In the genomic region with DNA sequence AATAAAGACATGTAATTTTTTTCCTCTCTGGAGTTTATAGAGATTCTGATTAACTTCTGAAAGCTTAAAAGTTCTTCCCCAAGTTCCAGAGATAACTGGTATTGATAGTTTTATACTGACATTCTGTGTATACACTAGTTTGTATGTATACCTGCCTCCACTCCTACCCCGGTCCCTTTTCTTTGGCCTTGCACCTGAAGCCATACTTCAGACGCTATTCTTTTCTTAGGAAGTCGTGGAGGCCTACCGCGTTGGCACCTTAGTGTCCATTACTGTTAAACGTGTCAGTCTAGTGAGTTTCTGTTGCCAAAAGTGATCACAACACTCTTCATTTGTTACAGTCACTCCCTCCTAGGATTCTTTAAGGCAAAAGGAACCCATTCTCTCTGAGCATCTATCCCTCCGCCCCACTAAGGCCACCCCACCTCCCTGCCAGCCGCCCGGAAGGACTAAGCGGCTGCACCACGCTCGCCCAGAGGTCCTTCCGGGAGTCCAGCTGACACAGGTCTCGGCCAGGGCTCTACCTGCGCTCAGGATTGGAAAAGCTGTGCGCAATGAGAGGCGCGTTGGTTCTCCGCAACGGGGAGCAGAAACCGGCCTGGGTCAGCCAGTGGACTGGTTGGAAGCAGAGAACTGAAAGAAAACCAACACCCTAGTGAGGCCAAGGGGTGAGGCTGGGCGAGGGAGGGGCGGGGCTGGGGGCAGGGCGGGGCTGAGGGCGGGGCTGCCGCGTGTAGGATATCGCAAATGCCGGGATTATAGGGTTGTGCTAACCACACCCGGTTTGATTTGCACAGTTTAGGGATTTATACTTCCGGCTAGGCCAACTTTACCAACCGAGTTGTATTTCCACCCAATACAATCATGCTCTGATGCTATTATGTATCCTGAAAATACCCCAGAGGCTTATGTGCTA, we compare ENCODE assay signal across 8 mouse cellular contexts. TPM values are rescaled to one million over a fixed set of nuclear protein-coding genes. Genes with fewer than 3 reads are reported as not detected.
DNase-seq lines count a peak whose midpoint lies in the region; ATAC-seq lines count a peak whose summit lies in the region.

A gene (minus strand): TSS at position 672 of the 916 bp plus-strand sequence.

- peak within 1 kb of the TSS; percentile 50 for H3K27ac ChIP-seq in hindbrain, embryonic 13.5 days

- peak; percentile 78 for DNase-seq in T-cell, adult 2 months (ENCODE audit: low spot score)
- peak; percentile 80 to 85 for DNase-seq in cerebellum, postnatal 14 days
- peak; percentile 24 to 41 for DNase-seq in frontal cortex, postnatal 25 days (ENCODE audit: low spot score in 2 of 2)
- peak; percentile 26 to 38 for DNase-seq in layer of hippocampus, postnatal 36 days
- DNase-seq in lung, postnatal 36 days: peak; percentile 69
- DNase-seq in retina, embryonic 14.5 days (ENCODE audit: low spot score): peak; percentile 78
- DNase-seq in thymus, postnatal 36 days: peak; percentile 66 to 68

- H3K4me3 ChIP-seq in hindbrain, embryonic 13.5 days: peak within 1 kb of the TSS; percentile 54

- peak within 1 kb of the TSS; percentile 75 for H3K9ac ChIP-seq in hindbrain, embryonic 13.5 days

- H3K27me3 ChIP-seq in hindbrain, embryonic 13.5 days: no peaks in the 10 kb centered on the region

- H3K9me3 ChIP-seq in hindbrain, embryonic 13.5 days: no peaks in the 10 kb centered on the region

- 7% methylated on average over 32 of the region's 32 CpGs for WGBS in hindbrain, embryonic 13.5 days

- no peaks in the 10 kb centered on the region for H3K36me3 ChIP-seq in hindbrain, embryonic 13.5 days

- ATAC-seq in hindbrain, embryonic 13.5 days (ENCODE audit: low FRiP score): peak; percentile 91

- peaks cover 7% of the 10 kb centered on the region for H3K4me1 ChIP-seq in hindbrain, embryonic 13.5 days (replicated peaks)

- H3K4me2 ChIP-seq in hindbrain, embryonic 13.5 days: peak within 1 kb of the TSS; percentile 66

RNA-seq across cellular contexts. Expression of the gene that starts here (rescaled TPM):
- polyA plus RNA-seq in hindbrain, embryonic 13.5 days (2015; fragmentation: Nextera tagmentation; extraction: Ambion mirVana): 2.5 and 3.2 TPM in 2 replicates
- 1 to 10 TPM; 2.0 to 4.6 TPM for total RNA-seq in layer of hippocampus, postnatal 36 days (2021)

Comparison
In these comparisons a context has a peak if more than half of its experiments do, and no peak if none do; other contexts are left out.
1. Peak in every context shown above with its lines: DNase-seq, ATAC-seq, H3K4me3 ChIP-seq and H3K27ac ChIP-seq.
2. DNase-seq: peak in every context shown above with its lines; median percentile 82 in cerebellum, postnatal 14 days; 78 in T-cell, adult 2 months; 78 in retina, embryonic 14.5 days; 69 in lung, postnatal 36 days; 67 in thymus, postnatal 36 days; 32 in frontal cortex, postnatal 25 days; 32 in layer of hippocampus, postnatal 36 days.